Comparison of ENCODE assay signal across 8 mouse cellular contexts in genomic region chr17:67006740-67007385, GRCm38 (mm10).
A peak's percentile ranks its signal among the peaks of the same experiment; 100 is the strongest.
DNase-seq lines count a peak whose midpoint lies in the region; ATAC-seq lines count a peak whose summit lies in the region.

No protein-coding gene starts in this region.

- 67% methylated on average over 14 of the region's 14 CpGs for WGBS in hindbrain, embryonic 12.5 days
- 53% methylated on average over 14 of the region's 14 CpGs for WGBS in midbrain, embryonic 14.5 days
- 75% methylated on average over 14 of the region's 14 CpGs for WGBS in liver, embryonic 12.5 days (ENCODE audit: insufficient replicate concordance)

- H3K4me3 ChIP-seq in hindbrain, embryonic 12.5 days: no peak overlapping the region
- H3K4me3 ChIP-seq in midbrain, embryonic 14.5 days (replicated peaks; ENCODE audit: low read depth, low read length): no peak overlapping the region
- H3K4me3 ChIP-seq in liver, embryonic 12.5 days: no peak overlapping the region

- H3K36me3 ChIP-seq in hindbrain, embryonic 12.5 days: no peaks in the 10 kb centered on the region
- H3K36me3 ChIP-seq in midbrain, embryonic 14.5 days (ENCODE audit: control insufficient read depth, insufficient read depth, low read length): no peaks in the 10 kb centered on the region
- H3K36me3 ChIP-seq in liver, embryonic 12.5 days: no peaks in the 10 kb centered on the region

- no peak overlapping the region for H3K4me2 ChIP-seq in hindbrain, embryonic 12.5 days (replicated peaks)
- no peak overlapping the region for H3K4me2 ChIP-seq in midbrain, embryonic 14.5 days (ENCODE audit: low read length)
- H3K4me2 ChIP-seq in liver, embryonic 12.5 days: no peak overlapping the region

- no peaks in the 10 kb centered on the region for H3K9me3 ChIP-seq in hindbrain, embryonic 12.5 days (replicated peaks)
- H3K9me3 ChIP-seq in midbrain, embryonic 14.5 days (ENCODE audit: control insufficient read depth, low read length): no peaks in the 10 kb centered on the region
- no peaks in the 10 kb centered on the region for H3K9me3 ChIP-seq in liver, embryonic 12.5 days (replicated peaks)

- no peak for ATAC-seq in hindbrain, embryonic 12.5 days (ENCODE audit: low FRiP score)
- ATAC-seq in midbrain, embryonic 14.5 days (ENCODE audit: low FRiP score, low TSS enrichment): no peak
- no peak for ATAC-seq in liver, embryonic 12.5 days

- H3K27me3 ChIP-seq in hindbrain, embryonic 12.5 days: no peaks in the 10 kb centered on the region
- no peaks in the 10 kb centered on the region for H3K27me3 ChIP-seq in midbrain, embryonic 14.5 days (ENCODE audit: control insufficient read depth, insufficient read depth, low read length)
- no peaks in the 10 kb centered on the region for H3K27me3 ChIP-seq in liver, embryonic 12.5 days (replicated peaks)

- peak; percentile 86 for DNase-seq in adrenal gland, adult 2 months
- peak; percentile 8 for DNase-seq in cerebellum, adult 8-10 months
- DNase-seq in frontal cortex, postnatal 25 days (ENCODE audit: low spot score in 2 of 2): peak; percentile 58 to 66
- peak; percentile 55 to 67 for DNase-seq in layer of hippocampus, postnatal 25 days (ENCODE audit: extremely low spot score in 1 of 2, low spot score in 1 of 2)
- DNase-seq in midbrain, embryonic 14.5 days: peak; percentile 75
- peak; percentile 76 for DNase-seq in testis, postnatal 10 days (ENCODE audit: low spot score)

- no peak overlapping the region for H3K9ac ChIP-seq in hindbrain, embryonic 12.5 days
- no peak overlapping the region for H3K9ac ChIP-seq in midbrain, embryonic 14.5 days (replicated peaks; ENCODE audit: low read length)
- no peak overlapping the region for H3K9ac ChIP-seq in liver, embryonic 12.5 days

- no peaks in the 10 kb centered on the region for H3K4me1 ChIP-seq in hindbrain, embryonic 12.5 days
- H3K4me1 ChIP-seq in midbrain, embryonic 14.5 days (ENCODE audit: control insufficient read depth, insufficient read depth, low read length): no peaks in the 10 kb centered on the region
- H3K4me1 ChIP-seq in liver, embryonic 12.5 days: no peaks in the 10 kb centered on the region

- 0 out of 2 replicates have a peak overlapping the region, but pooled peaks have one; percentile 35 for H3K27ac ChIP-seq in hindbrain, embryonic 12.5 days
- H3K27ac ChIP-seq in midbrain, embryonic 14.5 days (replicated peaks; ENCODE audit: low read depth, low read length): no peak overlapping the region
- H3K27ac ChIP-seq in liver, embryonic 12.5 days: no peak overlapping the region

Comparison
In these comparisons a context has a peak if more than half of its experiments do, and no peak if none do; other contexts are left out.
1. DNase-seq: peak in every context shown above with its lines; median percentile 86 in adrenal gland, adult 2 months; 76 in testis, postnatal 10 days; 75 in midbrain, embryonic 14.5 days; 62 in frontal cortex, postnatal 25 days; 61 in layer of hippocampus, postnatal 25 days; 8 in cerebellum, adult 8-10 months.